Mouse (Mus musculus): ENCODE measurements around the gene Spaca5. TPM values are rescaled to one million over a fixed set of nuclear protein-coding genes. Genes with fewer than 3 reads are reported as not detected.
A peak's percentile ranks its signal among the peaks of the same experiment; 100 is the strongest.

Spaca5 gene
- polyA plus RNA-seq, 1 experiment from 2014 or later, result not detected

- 0 out of 2 replicates have a peak overlapping the region, but pooled peaks have one; percentile 42 for H3K27ac ChIP-seq
- no peaks in the 10 kb centered on the region for H3K4me1 ChIP-seq (replicated peaks; ENCODE audit: insufficient read depth, low read length)
- peak overlapping the region; percentile 59 for H3K4me2 ChIP-seq (ENCODE audit: low read length)
- peak overlapping the region; percentile 37 for H3K4me3 ChIP-seq (replicated peaks; ENCODE audit: low read depth, low read length)
- H3K9me3 ChIP-seq (replicated peaks; ENCODE audit: low read length), result no peaks in the 10 kb centered on the region
- DNase-seq (ENCODE audit: low spot score), result no peak
- ATAC-seq (replicated peaks; ENCODE audit: low FRiP score, low read depth), result no peak
- H3K36me3 ChIP-seq (ENCODE audit: insufficient read depth, low read length), result no peaks in the 10 kb centered on the region
- H3K9ac ChIP-seq (ENCODE audit: low read depth, low read length), result no peak overlapping the region
- H3K27me3 ChIP-seq (ENCODE audit: insufficient read depth, low read length), result no peaks in the 10 kb centered on the region
- 52% methylated on average over 7 of the region's 7 CpGs for WGBS
- no peak for TF ChIP-seq CTCF (IDR thresholded peaks at IDR 0.05; ENCODE audit: low read depth)
These were observed 21.6 kb downstream of the Spaca5 start for GRCm38 (mm10) chrX:21089867-21090239.

DNA sequence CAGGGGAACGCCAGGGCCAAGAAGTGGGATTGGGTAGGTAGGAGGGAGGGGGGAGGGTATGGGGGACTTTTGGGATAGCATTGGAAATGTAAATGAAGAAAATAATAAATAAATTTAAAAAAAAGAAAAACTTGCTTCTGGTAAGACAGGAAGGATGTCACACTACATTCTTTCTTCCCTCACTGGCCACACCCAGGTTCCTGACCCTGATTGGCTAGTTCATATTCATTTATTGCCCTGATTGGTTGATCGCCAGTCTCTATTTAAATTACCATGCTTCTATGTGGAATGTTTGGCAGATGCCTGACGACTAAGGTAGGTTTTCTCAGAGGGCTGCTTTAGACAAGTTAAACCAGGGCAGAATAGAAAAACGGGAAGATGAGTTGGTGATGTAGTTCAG lies 47.3 kb downstream of the Spaca5 start, which contains the start of gene Ssxa1:
Gene Ssxa1 (plus strand): TSS at position 301 of the 400 bp plus-strand sequence.
- Histone ChIP-seq H3K27me3 (ENCODE audit: insufficient read depth, low read length) (no peaks in the 10 kb centered on the region), H3K4me3 (replicated peaks; ENCODE audit: low read depth, low read length) (no peak within 1 kb of the TSS), H3K4me1 (replicated peaks; ENCODE audit: insufficient read depth, low read length) (no peaks in the 10 kb centered on the region), H3K9ac (ENCODE audit: low read depth, low read length) (no peak within 1 kb of the TSS), H3K27ac (no peak within 1 kb of the TSS), H3K36me3 (ENCODE audit: insufficient read depth, low read length) (no peaks in the 10 kb centered on the region), H3K4me2 (ENCODE audit: low read length) (no peak within 1 kb of the TSS), H3K9me3 (replicated peaks; ENCODE audit: low read length) (no peaks in the 10 kb centered on the region)
- WGBS, result 80% methylated on average over 4 of the region's 4 CpGs
- no peak for DNase-seq (ENCODE audit: low spot score)
- no peak for TF ChIP-seq CTCF (IDR thresholded peaks at IDR 0.05; ENCODE audit: low read depth)
- no peak for ATAC-seq (replicated peaks; ENCODE audit: low FRiP score, low read depth)

Other genes with a start within 250 kb of the Spaca5 start
- 17.2 TPM in 2 replicates for gene Timp1, start 198.2 kb upstream of the Spaca5 start, polyA plus RNA-seq (2015; fragmentation: Nextera tagmentation; extraction: Ambion mirVana)
- gene Syn1, start 147.4 kb upstream of the Spaca5 start, polyA plus RNA-seq (2015; fragmentation: Nextera tagmentation; extraction: Ambion mirVana), result 0.11 and 0.16 TPM in 2 replicates
- 5.0 and 5.4 TPM in 2 replicates for gene Cfp, start 136.9 kb upstream of the Spaca5 start, polyA plus RNA-seq (2015; fragmentation: Nextera tagmentation; extraction: Ambion mirVana)
- gene Elk1, start 117.8 kb upstream of the Spaca5 start, polyA plus RNA-seq (2015; fragmentation: Nextera tagmentation; extraction: Ambion mirVana), result 10.1 TPM in 2 replicates
- gene Uxt, start 106.4 kb upstream of the Spaca5 start, polyA plus RNA-seq (2015; fragmentation: Nextera tagmentation; extraction: Ambion mirVana), result 79.2 and 85.4 TPM in 2 replicates
- gene Zfp182, start 6.1 kb upstream of the Spaca5 start, polyA plus RNA-seq (2015; fragmentation: Nextera tagmentation; extraction: Ambion mirVana), result 5.1 and 5.4 TPM in 2 replicates
- 0.96 and 1.3 TPM in 2 replicates for gene Zfp300, start 21.1 kb downstream of the Spaca5 start, polyA plus RNA-seq (2015; fragmentation: Nextera tagmentation; extraction: Ambion mirVana)
- not detected in 2 replicates for gene Ssxa1, start 47.4 kb downstream of the Spaca5 start, polyA plus RNA-seq (2015; fragmentation: Nextera tagmentation; extraction: Ambion mirVana)
- not detected in 2 replicates for gene Gm21876, start 107.2 kb downstream of the Spaca5 start, polyA plus RNA-seq (2015; fragmentation: Nextera tagmentation; extraction: Ambion mirVana)

Data from kidney, postnatal 0 days (tissue).